Mouse (Mus musculus) layer of hippocampus, adult 11-12 months (tissue): ENCODE measurements around the gene Lbhd1.
"Not testable (repeated sequence)": the region's sequence is repeated elsewhere in the genome, so short reads cannot be mapped to it uniquely, and the experiment has no call there.

Source experiments
- DNase-seq: peaks from one replicate; pipeline ENCODE4 v3.0.0; 2022; ENCODE audit warnings: low spot score

Gene Lbhd1

DNA sequence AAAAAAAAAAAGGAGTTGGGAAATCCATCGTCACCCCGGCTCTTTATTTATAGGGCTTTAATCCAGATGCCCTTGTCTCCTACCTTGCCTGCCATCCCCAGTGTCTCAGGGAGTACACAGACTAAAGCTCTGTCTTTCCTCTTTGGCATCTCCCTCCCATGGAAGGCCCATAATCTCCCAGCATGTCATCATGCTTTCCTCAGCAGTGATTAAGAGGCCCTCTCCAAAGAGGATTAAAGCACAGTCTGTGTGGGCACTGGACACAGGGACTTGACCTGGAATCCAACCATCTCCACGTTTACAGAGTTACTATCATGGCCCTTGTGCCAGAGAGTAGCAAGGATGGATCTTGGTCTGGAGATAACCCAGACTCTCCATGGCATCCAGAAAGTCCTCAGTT lies at the start of gene Lbhd1, which contains the start of gene Gm49403:
TSS of gene Lbhd1 (plus strand) at position 117 of the 400 bp plus-strand sequence.
TSS of gene Gm49403 (plus strand) at position 315 of the 400 bp plus-strand sequence.
- DNase-seq: no peak

DNA sequence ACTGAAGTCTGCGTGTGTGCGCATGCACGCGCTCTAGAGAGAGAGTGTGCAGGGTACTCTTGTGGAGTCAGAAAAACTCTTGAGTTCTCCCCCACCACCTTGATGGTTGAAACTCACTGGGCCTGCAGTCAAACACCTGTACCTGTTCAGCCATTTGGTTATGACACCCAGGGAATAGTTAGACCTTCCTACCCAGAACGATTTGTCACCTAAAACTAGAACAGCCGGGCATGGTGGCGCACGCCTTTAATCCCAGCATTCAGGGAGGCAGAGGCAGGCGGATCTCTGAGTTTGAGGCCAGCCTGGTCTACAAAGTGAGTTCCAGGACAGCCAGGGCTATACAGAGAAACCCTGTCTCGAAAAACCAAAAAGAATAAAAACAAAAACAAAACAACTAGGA lies 47.2 kb upstream of the Lbhd1 start:
- not testable (repeated sequence) for DNase-seq

DNA sequence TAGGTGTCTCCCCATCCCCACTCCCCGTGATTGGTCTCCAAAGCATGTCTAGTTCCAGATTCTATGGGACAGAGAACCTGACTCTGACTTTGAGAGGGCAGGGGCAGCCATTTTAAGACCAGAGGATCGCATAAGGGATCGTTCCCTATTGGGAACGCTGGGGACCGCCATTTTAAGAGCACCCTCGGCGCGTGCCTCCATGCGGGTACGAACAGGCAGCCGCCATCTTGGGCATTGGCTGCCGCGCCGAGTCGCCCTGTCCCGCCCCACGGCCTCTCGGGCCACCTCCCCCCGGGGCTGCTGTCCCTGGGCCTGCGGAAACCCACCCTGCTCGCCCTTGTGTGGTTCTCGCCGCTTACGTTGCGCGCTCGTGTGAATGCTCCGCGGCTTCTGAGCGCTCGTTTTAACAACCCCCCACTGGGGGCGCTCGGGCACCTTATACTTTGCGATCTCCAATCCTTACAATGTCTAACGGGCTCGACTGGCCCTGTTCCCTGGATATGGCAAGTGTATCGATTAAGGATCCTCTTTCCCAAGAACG lies 46.2 kb upstream of the Lbhd1 start, which contains the start of gene Bscl2:
TSS of gene Bscl2 (plus strand) at position 217 of the 541 bp plus-strand sequence.
- peak; percentile 91 for DNase-seq

DNA sequence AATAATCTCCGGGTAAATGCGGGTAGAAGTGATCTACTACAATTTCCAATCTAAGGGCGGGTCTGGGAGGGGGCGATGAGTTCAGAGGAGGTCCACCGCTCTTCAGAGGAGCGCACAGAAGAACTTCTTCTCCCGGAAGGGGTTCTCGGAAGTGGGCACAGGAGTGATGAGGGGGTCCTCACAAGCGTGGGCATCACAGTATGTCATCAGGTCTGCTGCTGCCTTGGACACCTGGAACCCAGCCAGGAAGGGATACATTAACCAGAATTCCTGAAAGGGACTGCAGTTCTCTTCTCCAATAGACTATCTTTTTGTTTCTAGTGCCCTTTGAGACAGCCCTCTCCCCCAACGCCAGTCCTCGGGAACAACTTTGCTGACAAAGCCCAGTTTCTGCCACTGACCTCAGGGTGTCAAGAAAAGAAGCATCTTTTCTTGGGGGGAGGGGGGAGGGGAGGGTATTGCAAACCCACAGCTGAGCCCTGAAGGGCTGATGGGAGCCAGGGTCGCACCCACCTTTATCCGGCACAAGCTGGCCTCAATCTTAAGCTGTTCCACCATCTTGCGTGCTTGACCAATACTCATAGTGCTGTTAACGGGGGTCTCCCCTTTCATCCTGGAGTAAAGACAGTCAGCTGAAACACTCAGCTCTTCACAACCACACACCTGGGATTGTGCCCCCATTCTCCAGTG lies 45.3 kb upstream of the Lbhd1 start:
- no peak for DNase-seq

DNA sequence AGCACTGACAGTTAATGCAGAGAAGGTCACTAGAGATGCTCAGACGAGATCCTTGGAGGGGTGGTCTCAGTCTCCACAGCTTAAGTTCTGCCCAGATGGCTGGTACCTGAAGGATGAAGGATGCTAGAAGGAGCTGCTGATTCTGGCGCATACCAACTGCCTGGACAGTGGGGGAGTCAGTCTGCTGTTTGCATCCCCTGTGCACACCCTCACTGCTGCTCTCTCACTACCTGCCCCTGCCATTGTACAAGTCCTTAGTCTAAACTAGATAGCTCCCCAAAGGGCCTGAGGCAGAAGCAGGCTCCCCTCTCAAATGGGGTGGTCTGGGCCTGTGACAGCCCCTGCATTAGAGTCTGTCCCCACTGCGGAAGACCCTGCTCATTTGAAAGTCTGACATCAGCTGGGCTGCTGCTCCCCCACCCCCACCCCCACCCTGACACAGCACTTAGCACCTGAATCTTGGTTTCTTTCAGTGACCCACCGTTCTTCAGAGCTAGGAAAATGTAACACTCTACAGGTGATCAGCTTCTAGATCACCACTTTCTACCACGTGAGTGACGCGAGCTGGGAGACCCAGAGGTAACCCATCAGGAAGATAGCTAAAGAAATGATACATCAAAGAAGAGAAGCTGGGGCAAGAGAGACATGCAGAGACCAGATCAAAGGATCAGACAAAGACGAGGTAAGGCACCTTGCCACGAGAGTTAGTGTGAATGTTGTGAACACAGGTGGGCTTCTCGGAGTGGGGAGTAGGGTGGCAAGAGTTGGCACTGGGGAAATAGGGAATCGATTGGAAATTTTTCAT lies 44.2 kb upstream of the Lbhd1 start, which contains the start of gene Gng3:
TSS of gene Gng3 (minus strand) at position 92 of the 805 bp plus-strand sequence.
- peak; percentile 78 for DNase-seq

DNA sequence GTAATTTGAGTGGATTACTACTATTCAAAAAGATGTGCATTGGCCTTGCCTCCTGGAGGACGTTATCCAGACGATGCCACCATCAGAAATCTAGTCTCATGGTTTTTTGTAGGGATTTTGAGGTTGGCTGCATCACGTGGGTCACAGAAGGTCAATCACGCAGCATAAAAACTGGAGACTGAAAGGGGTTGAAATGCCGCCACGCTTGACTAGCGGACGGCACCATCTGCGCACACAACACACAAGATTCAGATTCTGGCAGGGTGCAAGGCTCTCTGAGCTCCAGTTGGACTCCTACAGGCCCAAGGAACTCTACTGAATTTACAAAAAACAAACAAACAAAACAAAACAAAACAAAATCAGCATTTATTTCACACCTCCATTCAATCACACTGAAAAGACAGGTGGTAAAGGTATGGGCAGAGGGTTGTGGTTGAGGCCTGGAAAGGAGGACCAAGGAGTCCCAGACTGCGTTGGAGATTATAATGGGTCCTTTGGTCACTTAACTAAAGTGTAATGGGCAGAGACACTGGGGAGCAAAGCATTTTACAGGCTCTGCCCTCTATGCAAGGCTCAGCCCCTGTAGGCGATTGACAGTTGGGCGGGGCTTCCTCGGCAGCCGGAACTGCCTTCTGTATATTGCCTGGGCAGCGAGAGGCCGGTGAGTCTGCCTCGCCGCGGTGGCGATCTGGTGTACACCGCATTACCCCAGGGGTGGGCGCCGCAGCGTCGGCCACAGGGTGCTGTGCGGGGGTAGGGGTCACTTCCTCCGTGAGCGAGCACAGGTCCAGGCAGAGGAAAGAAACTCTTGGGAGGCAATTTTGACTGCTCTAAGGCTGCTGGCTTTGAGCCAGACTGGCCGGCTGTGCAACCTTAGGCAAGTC lies 43.4 kb upstream of the Lbhd1 start:
- peak; percentile 78 for DNase-seq

DNA sequence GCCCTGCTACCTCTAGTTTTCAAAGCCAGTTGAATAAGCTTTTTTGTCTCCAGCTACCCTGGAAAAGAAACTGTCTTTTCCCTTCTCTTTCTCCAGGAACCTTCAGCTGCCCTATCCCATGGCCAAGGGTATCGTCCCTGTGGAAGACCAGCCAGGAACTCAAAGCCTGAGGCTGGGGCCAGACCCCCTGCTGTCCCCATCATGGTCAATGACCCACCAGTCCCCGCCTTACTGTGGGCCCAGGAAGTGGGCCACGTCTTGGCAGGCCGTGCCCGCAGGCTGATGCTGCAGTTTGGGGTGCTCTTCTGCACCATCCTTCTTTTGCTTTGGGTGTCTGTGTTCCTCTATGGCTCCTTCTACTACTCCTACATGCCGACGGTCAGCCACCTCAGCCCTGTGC lies 42.5 kb upstream of the Lbhd1 start:
- DNase-seq: no peak

DNA sequence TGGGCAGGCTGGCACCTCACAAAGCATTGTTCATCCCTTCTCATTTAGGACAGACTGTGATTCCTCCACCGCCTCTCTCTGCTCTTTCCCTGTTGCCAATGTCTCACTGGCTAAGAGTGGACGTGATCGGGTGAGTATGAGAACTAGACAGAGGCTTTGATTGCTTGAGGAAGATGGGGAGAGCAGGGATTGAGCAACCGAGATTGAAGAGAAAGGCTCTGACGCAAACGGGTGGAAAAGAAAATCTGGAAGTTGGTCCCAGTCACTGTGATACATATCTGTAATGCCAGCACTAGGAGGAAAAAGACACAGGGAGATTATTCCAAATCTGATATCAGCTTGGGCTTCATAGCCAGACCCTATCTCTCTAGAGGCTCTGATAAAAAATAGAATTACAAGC lies 40.6 kb upstream of the Lbhd1 start:
- DNase-seq: no peak

DNA sequence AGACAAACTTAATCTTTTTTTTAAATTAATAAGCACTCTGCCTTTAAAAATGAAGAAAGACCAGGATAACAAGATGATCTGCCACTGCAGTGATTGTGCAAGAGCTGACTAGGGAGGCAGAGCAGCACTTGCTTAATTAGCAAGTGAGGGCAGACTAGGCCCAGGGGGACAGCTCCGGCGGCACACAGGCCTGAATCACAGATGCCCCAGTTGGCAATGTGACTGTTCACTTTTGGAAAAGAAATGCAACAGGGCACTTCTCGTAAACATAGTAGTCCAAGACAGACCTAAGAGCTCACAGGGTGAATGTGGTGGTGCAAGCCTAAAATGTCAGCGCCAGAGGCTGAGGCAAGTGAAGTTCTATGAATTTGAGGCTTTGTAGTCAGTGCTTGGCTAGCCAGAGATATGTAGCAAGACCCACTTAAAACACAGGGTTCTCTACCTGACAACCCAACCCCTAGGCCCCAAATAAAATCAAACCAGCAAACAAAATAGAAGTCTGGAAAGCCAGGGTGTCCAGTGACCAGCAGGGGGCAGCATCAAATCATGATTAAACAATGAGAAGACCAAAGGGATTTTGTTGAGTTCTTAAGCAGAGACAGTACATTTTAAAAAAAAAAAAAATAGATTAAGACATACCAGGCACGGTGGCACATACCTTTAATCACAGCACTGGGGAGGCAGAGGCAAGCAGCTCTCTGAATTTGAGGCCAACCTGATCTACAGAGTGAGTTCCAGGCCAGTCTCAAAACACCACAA lies 39.0 kb upstream of the Lbhd1 start:
- peak; percentile 86 for DNase-seq

DNA sequence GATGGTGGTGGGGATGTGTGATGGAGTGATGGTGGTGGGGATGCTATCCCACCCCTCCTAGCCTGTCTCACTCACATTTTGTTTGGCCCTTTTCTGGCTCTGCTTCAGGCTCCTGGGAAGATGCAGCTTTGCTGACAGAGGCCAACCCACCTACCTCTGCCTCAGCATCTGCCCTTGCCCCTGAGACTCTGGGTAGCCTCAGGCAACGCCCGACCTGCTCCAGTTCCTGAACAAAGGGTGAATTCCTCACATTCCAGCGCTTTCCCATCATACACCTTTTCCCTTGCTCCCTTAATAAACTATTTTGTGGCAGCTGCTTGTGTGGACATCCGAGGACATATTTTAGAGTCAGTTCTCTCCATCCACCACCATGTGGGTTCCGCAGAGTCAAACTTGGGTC lies 35.2 kb upstream of the Lbhd1 start:
- no peak for DNase-seq

DNA sequence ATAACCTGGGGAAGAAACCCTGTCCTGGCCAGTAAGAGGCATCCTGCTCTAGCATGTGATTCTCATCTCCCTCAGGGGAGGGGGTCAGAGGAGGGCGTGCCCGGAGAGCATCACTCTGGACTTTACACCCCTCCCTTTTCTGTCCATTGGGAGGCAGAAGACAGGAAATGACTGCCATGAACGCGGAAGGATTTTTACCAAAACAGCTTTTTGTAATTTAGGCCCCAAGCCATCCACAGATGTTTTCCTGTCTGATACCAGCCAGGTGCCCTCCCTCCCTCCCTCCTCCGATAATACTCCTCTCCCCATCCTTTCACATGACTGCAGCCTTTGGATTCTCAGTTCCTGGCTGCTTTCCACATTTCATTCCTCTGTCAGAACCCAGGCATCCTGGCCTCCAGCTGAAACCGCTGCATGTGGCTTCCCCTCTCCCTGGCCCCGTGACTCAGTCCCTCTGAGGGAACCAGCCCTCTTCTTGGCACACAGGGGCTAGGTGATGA lies 33.1 kb upstream of the Lbhd1 start, which contains the start of gene Lrrn4cl:
TSS of gene Lrrn4cl (plus strand) at position 367 of the 500 bp plus-strand sequence.
- DNase-seq: no peak

DNA sequence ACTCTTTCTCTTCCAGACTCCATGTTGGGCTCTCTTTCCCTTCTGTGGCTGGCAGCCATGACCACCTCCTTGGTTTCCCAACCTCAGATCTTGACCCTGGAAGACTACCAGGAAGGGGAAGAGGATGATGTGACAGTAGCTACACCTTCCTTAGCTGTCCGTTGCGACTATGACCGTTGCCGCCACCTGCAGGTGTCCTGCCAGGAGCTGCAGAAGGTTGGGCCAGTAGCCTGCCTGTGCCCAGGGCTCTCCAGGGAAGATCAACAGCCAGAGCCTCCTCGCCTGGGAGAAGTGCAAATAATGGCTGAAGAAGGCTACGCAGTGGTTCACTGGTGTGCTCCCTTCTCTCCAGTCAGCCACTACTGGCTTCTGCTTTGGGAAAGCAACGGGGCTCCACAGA lies 31.9 kb upstream of the Lbhd1 start:
- no peak for DNase-seq

DNA sequence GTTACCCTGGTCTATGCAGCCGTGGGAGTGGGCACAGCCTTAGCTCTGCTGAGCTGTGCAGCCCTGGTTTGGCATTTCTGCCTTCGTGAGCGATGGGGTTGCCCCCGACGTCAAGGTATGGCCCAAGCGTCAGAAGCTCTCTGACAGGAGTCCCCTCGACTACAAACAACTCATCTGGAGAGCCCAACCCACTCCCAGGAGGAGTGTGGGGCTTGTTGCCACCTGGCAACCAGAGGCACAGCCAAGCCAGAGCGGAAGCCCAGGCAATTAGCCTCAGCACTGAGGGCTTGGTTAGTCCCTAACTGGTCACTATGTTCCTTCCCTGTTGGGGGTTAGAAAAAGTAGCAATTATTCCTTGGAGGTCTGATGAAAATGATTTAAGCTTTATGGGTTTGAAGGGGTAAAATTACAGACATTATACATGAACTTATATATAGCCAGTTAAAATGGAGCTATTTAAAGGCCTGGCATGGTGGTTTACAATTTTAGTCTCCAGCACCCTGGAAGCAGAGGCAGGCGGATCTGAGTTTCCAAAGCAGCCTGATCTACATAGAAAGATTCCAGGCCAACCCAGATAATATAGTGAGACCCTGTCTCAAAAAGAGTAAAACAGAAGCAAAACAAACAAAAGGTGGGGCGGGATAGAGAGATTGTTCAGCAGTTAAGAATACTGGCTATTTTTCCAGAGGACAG lies 31.1 kb upstream of the Lbhd1 start:
- no peak for DNase-seq

DNA sequence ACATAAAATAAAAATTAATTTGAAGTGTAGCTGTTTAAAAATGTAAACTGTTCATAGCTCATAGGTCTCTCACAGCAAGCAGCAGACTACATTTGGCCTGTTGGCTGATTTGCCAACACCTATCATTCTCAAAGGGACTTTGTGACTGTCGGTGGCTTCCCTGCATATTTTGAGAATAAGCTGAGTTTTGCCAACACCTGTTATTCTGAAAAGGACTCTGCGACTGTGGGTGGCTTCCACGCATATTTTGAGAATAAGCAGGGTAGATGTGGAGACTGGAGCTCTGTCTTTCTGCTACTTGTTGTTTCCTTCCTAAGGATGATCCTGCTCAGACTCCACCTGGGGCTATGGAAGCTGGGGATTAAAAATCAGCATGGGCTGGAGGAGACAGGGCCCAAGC lies 30.4 kb upstream of the Lbhd1 start:
- no peak for DNase-seq

DNA sequence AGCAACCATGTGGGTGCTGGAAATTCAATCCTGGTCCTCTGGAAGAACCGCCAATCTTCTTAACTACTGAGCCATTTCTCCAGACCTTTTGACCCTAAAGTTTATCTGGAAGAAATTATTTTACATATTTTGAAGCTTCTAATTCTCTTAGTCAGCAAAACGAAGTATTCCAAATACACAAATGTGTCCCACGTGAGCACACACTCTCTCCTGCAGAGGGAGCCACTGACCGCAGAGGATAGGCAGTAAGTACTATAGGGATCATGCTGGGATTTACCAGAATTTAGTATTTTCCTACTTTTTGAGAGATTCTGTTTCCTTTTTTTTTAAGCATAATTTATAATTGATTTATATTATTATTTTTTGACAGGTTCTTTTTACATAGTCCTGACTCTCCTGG lies 25.8 kb upstream of the Lbhd1 start:
- peak; percentile 63 for DNase-seq

DNA sequence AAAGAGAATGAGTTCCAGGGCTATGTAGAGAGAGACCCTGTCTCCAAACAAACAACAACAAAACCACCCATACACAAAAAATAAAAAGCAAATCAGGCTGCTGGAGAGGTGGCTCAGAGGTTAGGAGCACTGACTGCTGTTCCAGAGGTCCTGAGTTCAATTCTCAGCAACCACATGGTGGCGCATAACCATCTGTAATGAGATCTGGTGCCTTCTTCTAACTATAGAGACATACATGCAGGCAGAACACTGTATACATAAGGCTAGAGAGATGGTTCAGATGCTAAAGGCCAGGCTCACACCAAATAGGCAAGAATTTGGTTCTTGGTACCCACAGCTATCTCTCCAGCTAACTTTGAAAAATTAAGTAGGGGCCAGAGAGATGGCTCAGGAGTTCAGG lies 24.5 kb upstream of the Lbhd1 start:
- no peak for DNase-seq

DNA sequence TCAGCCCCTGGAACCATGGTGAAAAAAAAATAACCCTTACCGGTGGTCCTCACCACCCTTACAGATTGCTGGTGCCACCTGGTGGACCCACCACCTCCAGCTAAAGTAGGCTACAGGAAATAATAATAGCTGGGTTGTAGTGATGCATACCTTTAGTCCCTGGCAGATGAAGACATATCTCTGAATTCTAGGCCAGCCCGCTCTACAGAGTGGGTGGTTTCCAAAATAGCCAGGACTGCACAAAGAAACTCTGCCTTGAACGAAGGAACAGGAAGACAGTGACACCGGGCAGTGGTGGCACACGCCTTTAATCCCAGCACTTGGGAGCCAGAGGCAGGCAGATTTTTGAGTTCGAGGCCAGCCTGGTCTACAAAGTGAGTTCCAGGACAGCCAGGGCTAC lies 19.3 kb upstream of the Lbhd1 start:
- no peak for DNase-seq

DNA sequence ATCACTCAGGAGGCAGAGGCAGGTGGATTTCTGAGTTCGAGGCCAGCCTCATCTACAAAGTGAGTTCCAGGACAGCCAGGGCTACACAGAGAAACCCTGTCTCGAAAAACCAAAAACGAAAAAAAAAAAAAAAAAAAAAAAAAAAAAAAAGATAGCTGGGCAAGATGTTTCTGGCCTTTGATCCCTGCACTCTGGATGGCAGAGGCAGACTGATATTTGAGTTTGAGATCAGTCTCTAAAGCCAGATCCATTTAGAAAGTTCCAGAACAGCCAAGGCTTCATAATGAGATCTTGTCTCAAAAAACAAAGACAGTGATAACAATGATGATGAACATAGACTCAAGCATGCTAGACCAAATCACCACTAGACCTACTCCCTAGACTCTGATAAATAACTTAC lies 13.2 kb upstream of the Lbhd1 start:
- not testable (repeated sequence) for DNase-seq

DNA sequence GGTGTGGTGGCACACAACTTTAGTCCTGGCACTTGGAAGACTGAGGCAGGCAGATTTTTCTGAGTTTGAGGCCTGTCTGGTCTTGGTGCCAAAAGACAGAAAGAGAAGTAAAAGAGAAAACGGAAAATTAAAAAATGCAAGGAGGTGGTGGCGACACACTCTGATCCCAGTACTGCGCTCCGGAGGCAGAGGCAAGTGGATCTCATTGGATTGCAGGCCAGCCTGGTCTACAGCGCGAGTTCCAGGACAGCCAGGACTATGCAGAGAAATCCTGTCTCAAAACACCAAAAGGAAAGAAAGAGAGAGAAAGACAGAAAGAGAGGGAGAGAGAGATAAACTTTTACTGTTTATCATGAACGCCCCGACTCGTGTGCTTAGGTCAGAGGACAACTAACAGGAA lies 12.7 kb upstream of the Lbhd1 start:
- DNase-seq: no peak
